Mouse (Mus musculus): Measurements from ENCODE around the gene Fgfr4. TPM values are rescaled to one million over a fixed set of nuclear protein-coding genes. Genes with fewer than 3 reads are reported as not detected.

Gene Fgfr4
- 1 to 10 TPM; 6.6 to 6.7 TPM for total RNA-seq (2021)
- long read RNA-seq, experiment 1, transcript Fgfr4-201 (18 exons, 3,324 nt) = major isoform, 5 of 6 reads
- long read RNA-seq, experiment 1, partial matches to known transcripts = 1 of 6 reads
- long read RNA-seq, experiment 1, other reads (novel, unspliced or antisense) = 0 of 6 reads
- long read RNA-seq, experiment 2, partial matches to known transcripts = 1 of 7 reads
- long read RNA-seq, experiment 2, other reads (novel, unspliced or antisense) = 3 of 7 reads

DNA sequence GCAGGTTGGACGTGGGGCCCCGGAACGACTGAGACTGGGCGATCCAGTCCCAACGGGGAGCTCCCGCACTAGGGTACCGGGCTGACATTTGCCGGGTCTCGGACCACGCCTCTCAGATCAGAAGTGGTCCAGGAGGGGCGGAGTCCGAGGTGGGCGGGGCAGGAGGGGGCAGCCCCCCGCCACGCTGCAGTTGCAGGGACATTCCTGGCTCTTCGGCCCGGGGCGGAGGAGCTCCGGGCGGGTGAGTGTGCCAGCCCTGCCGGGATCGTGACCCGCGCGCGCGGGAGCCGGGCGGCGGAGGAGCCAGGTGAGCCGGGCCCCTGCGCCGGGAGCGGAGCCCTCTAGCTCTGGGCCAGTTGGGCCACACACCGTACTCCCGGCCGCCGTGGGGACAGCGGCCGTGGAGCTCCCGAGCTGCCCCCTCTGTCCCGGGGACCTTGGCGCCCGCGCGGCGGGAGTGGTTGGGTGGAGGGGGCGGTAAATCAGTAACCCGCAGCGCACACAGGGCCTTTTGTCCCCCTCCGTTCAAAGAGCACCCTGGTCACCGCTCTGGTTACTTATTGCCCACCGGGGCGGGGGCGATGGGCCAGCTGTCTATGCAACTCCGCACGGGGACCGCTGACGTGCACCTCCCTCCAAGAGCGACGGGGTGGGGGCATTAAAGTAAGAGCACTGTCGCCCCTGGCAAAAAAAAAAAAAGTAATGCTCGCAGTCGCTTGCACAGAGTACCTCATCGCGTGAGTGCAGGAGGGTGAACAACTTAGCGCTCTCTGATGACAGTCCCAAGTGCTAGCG is at the start of gene Fgfr4:
TSS of gene Fgfr4 (plus strand) at position 20 of the 795 bp plus-strand sequence.
- intact Hi-C loops (cut with DNase I; ENCODE audit: low total_unique reads) = no loop called here
- peak; percentile 52 for DNase-seq

- intact Hi-C loops (cut with DNase I; ENCODE audit: low total_unique reads) = no loop called here
- DNase-seq = no peak
These were observed 49.1 kb upstream of the Fgfr4 start for GRCm38 (mm10) chr13:55103351-55103750.

DNA sequence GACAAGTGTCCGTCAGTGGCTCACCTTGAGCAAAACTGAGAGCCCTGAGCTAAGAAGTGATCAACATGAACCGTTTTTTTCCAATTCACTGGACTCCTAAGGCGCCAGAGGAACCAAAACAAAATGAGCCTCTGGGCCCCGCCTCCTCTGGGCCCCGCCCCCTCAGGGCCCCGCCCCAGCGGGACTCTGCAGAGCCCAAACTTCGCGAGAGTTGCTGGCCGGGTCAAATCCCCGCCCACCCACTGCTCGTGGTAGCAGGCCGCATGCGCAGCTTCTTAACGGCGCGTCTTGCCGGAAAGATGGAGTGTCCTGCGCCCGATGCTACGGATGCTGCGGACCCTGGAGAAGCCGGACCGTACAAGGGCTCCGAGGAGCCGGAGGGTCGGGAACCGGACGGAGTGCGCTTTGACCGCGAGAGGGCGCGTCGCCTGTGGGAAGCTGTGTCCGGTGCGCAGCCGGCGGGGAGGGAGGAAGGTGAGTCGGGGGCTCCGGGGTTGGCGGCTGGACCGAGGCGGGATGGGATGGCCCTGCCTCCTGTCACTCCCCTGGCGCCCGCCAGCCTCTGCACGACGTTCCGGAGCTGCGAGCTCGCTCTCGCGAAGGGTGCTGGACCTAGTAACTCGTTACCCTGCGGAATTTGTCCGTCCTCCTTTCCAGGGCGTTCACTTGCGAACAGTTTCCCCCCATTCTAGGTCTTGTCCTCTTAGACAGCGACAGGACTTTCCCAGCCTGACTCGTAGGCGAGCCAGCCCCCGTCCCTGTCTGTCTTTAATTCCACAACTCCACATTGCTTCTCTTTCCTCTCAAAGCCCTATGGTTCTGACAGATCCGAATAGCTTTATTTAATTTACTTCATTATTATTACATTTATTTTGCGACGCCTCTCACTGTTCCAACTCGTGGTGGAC is 47.1 kb upstream of the Fgfr4 start, which contains the start of gene Zfp346:
TSS of gene Zfp346 (plus strand) at position 267 of the 908 bp plus-strand sequence.
- DNase-seq = peak; percentile 98
- intact Hi-C loops (cut with DNase I; ENCODE audit: low total_unique reads) = no loop called here

DNA sequence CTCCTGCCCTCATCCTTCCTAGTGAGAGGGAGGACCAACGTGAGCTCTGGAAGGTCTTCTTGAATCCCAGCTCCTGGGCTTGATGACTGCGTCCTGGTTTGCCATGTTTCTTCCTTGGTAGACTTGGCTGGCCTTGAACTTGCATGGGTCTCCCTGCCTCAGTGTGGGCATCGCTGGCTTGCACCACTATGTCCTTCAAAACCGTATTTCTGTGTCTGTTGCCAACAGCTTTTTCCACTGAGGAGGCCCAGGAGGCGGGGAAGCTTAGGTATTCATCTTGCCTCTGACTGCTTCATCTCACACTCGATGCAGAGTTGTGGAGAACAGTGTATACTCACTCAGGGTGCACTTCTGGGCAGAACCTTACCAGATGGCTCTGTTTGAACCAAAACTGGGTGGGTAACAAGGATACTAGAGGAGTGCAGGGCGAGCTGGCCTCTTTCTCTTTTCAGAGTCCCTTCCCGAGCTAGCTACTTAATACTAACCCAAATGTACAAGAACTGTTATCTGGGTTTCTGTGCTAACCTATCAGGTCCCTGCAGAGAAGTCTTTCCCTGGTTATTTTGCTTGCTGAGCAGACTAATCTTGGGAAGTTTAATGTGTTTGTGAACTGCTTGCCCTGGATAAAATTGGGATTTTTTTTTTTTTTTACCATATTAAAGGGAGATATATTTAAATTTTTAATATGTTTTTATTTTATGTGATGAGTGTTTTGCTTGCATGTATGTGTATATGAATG is 46.3 kb upstream of the Fgfr4 start:
- DNase-seq = no peak
- intact Hi-C loops (cut with DNase I; ENCODE audit: low total_unique reads) = no loop called here

DNA sequence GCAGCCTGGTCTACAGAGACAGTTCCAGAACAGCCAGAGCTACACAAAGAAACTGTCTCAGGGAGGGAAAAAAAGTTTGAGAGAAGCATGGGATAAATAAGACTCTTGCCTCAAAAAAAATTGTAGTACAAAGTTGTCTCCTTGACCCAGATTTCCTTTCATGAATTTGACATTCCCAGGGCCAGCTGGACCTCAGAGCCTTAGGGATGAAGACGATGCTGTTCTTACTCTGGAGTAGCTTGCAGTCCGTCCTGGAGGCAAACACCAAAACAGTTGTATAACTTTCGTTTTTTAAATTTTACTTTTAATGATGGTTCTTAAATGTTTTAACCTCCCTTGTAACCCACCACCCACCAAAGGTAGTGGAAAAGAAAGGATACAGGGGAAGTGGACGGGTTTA is 45.3 kb upstream of the Fgfr4 start:
- DNase-seq = no peak
- intact Hi-C loops (cut with DNase I; ENCODE audit: low total_unique reads) = no loop called here

DNA sequence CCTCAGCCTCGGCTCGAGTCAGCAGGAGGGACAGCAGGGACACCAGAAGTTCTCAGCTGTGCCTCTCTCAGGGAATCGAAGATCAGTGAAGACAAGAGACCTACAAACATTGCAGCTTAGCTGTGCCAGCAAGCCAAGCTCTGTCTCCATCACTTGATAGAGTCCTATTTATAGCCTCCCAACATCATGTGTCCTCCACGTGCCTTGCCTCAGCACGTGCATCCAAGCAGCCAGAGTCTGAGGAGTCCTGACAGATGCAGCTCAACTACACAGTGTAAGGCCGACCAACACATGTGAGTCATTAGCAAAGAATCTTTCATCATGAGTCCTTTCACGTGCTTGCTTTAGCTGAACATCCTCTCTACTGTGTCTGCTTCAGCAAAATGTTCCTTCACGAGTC is 44.7 kb upstream of the Fgfr4 start:
- DNase-seq = peak; percentile 17
- intact Hi-C loops (cut with DNase I; ENCODE audit: low total_unique reads) = no loop called here

DNA sequence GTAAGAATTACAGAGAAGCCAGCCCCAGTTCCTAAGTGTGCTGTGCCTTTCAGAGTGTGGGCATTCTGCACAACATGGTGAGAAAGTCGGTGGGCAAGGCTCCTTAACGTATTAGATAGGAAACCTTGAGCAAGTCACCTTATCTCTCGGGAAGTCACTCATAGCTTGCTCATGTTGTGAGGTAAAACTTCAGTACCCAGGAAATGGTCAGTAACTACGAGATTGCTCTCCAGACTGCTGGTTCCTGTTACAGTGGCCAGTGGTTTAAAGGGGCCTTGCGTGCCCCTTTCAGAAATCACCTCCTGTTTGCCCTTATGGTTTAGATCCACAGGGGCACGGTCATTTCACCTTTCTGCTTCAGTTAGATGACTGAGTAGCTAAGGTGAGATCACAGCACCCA is 38.1 kb upstream of the Fgfr4 start:
- no peak for DNase-seq
- intact Hi-C loops (cut with DNase I; ENCODE audit: low total_unique reads) = no loop called here

- no peak for DNase-seq
- intact Hi-C loops (cut with DNase I; ENCODE audit: low total_unique reads) = no loop called here
These were observed 27.5 kb upstream of the Fgfr4 start for GRCm38 (mm10) chr13:55124903-55125302.

DNA sequence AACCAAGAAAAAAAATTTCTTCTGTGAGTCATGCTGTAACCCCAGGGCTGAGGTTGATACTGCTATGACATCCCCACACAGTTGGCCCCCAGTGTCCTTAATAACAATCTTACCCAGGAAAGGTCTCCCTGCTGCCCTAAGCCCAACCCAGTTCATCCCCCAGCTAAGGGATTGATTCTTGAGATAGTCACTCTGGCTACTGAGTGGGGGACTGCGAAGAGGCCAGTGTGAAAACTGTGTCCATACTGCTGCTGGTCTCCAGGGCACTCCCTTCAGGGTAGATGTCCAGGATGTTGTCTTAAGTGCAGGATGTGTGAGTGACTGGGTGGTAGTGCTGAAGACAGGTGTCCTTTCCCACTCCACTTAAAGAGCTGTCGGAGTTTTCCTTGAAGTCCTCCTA is 19.0 kb upstream of the Fgfr4 start, which contains the start of gene Gm17617:
TSS of gene Gm17617 (minus strand) at position 101 of the 400 bp plus-strand sequence.
- DNase-seq = no peak
- intact Hi-C loops (cut with DNase I; ENCODE audit: low total_unique reads) = no loop called here

- DNase-seq = no peak
- intact Hi-C loops (cut with DNase I; ENCODE audit: low total_unique reads) = loop anchor here (5.0 kb wide), 1 partner anchor 42 kb away; no protein-coding TSS in a partner anchor
These were observed 17.1 kb upstream of the Fgfr4 start for GRCm38 (mm10) chr13:55135382-55135781.

DNA sequence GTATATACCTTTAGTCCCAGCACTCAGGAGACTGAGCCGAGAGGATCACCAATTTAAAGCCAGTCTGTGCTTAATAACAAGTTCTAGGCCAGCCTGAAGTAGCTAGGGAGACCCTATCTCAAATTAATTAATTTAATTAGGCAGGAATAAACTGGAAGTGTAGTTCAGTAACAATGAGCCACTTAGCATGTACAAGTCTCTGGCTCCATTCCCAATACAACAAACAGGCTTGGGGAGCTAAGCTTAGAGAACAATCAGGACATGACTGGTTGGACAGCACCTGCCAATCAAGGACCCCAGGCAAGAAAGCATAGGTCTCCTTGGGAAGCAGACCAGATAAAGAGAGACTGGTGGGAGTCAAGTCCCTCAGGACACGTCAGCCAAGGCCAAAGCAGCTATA is 12.2 kb upstream of the Fgfr4 start:
- DNase-seq = no peak
- intact Hi-C loops (cut with DNase I; ENCODE audit: low total_unique reads) = no loop called here

- DNase-seq = no peak
- intact Hi-C loops (cut with DNase I; ENCODE audit: low total_unique reads) = no loop called here
These were observed 1.5 kb downstream of the Fgfr4 start for GRCm38 (mm10) chr13:55153951-55154350.

- intact Hi-C loops (cut with DNase I; ENCODE audit: low total_unique reads) = no loop called here
- DNase-seq = no peak
These were observed 9.9 kb downstream of the Fgfr4 start for GRCm38 (mm10) chr13:55162365-55162764.

DNA sequence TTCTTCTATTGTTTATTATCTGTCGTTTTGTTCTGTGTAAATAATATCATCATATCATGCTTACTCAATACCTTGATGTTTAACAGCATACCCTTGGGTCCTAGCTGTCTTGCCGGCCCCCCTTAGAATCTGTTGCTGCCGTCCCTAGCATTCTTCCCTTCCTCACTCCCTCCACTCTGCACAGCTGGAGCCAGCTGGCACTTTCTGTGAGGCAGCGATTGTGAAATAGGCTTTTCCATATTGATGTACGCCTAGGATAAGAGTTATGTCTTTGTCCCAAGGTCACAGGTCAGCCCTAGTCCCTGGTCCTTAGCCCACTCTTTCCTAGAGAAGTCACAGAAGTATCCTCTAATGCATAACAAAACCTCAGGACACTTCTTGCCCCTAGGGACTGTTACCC is 11.1 kb downstream of the Fgfr4 start:
- intact Hi-C loops (cut with DNase I; ENCODE audit: low total_unique reads) = no loop called here
- DNase-seq = no peak

DNA sequence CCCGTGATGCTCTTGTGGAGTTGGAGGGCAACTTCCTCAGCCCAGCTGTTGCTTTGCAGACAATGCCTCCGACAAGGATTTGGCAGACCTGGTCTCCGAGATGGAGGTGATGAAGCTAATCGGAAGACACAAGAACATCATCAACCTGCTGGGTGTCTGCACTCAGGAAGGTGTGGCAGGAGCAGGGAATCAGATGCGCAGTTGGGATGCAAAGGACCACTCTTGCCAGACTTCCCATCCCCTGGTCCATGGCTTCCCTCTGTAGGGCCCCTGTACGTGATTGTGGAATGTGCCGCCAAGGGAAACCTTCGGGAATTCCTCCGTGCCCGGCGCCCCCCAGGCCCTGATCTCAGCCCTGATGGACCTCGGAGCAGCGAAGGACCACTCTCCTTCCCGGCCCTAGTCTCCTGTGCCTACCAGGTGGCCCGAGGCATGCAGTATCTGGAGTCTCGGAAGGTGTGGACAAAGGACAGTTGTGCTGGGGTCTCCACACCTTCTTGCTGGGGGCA is 13.4 kb downstream of the Fgfr4 start:
- DNase-seq = no peak
- intact Hi-C loops (cut with DNase I; ENCODE audit: low total_unique reads) = no loop called here

DNA sequence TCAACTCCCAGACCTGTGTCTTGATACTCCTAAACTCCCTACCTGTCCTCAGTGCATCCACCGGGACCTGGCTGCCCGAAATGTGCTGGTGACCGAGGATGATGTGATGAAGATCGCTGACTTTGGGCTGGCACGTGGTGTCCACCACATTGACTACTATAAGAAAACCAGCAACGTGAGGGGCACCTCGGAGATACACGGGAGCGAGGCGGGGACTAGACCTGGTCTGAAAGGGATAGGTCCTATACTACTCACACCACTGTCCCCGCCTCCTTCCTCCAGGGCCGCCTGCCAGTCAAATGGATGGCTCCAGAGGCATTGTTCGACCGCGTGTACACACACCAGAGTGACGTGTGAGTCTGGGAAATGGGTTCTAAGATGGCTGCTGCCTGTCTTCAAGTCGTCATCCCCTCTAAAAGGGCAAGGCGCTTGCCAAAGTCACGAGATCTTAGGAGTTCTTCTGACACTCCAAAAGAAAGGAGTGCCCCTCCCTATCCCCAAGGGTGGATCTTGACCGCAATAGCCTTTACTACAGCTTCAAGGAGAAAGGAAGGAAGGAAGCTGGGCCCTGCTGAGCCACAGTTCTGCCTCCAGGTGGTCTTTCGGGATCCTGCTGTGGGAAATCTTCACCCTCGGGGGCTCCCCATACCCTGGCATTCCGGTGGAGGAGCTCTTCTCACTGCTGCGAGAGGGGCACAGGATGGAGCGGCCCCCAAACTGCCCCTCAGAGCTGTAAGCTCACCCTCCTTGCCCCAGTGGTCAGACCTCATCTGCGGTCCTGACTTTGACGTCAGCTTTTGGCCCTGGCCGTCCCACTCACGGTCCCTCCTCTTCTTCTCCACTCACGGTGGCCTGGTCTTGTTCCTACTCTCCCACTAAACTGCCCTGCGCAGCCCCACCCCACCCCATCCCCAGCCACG is 14.6 kb downstream of the Fgfr4 start:
- intact Hi-C loops (cut with DNase I; ENCODE audit: low total_unique reads) = no loop called here
- no peak for DNase-seq

DNA sequence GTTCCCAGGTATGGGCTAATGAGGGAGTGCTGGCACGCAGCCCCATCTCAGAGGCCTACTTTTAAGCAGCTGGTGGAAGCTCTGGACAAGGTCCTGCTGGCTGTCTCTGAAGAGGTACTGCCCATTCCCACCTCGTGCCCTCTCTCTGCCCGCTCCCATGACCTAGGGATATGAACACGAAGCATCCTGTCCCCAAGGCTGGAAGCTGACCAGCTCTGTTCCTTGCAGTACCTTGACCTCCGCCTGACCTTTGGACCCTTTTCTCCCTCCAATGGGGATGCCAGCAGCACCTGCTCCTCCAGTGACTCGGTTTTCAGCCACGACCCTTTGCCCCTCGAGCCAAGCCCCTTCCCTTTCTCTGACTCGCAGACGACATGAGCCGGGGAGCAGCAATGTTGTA is 15.4 kb downstream of the Fgfr4 start:
- DNase-seq = no peak
- intact Hi-C loops (cut with DNase I; ENCODE audit: low total_unique reads) = no loop called here

DNA sequence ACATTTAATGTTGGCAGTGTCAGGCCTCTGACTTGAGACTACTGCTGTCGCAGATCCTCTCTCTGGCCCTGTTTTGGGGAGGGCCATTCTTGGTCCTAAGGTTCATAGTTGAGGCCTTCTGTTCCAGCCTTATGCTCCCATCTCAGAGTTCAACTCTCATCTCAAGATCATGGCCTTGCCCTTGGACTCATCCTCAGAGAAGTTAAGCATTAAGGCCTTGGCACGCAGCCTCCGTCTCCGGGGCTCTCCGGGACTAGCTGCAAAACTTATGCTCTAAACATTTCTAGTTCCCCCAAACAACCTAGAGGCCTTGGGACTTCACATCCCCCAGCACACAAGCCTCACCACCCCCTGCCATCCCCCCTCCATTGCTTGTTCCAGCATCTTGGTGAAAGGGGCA is 15.8 kb downstream of the Fgfr4 start:
- intact Hi-C loops (cut with DNase I; ENCODE audit: low total_unique reads) = no loop called here
- no peak for DNase-seq
